Mouse (Mus musculus) frontal cortex, postnatal 25 days (tissue): ENCODE results near the gene Frem3.
A peak's percentile ranks its signal among the peaks of the same experiment; 100 is the strongest.

ENCODE experiments used
- DNase-seq, 2 experiments: peaks; one replicate each; pipeline ENCODE4 v3.0.0; 2022; ENCODE audit warnings: low spot score in 2 of 2

Gene Frem3

GRCm38 (mm10) chr8:80710670-80711400 is 100.0 kb downstream of the Frem3 start:
- DNase-seq, result no peak

- no peak for DNase-seq
Measured at GRCm38 (mm10) chr8:80714461-80714860, 103.6 kb downstream of the Frem3 start.

DNA sequence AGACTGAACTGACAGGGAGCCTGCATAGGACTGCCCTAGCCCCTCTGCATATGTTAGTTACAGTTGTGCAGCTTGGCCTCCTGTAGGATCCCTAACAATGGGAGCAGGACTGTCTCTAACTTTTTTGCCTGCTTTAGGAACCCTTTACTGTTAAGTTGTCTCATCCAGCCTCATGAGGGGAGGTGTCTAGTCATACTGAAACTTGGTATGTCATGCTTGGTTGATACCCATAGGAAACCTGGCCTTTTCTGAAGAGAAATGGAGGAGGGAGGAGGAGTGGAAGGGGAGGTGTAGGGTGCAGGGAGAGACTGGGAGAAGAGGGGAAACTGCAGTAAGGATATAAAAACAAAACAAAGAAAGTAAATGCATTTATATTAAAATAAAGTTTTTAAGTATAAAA is 121.4 kb downstream of the Frem3 start:
- no peak for DNase-seq

GRCm38 (mm10) chr8:80738046-80738387 is 127.1 kb downstream of the Frem3 start:
- no peak for DNase-seq

GRCm38 (mm10) chr8:80738388-80739154 is 127.7 kb downstream of the Frem3 start:
- DNase-seq, result peak; percentile 36 to 37

GRCm38 (mm10) chr8:80739155-80739924 is 128.5 kb downstream of the Frem3 start, which contains the start of gene Smarca5:
Gene Smarca5, minus strand, starts transcription at chr8:80739497.
- peak; percentile 89 to 93 for DNase-seq

DNA sequence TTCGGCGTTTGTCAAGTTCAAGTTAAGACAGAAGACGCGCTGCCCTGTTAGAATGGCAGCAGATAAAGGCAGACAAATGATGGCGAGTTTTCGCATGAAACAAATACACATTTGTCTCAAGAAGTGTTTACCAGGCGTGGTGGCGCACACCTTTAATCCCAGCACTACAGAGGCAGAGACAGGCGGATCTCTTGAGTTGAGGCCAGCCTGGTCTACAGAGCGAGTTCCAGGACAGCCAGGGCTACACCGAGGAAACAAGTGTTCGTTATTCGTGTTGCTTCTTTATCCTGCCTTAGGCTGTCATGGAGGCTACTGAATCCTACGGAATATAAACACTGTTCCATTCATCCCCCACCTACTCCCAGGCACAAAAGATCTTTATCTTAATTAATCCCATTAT is 129.1 kb downstream of the Frem3 start:
- DNase-seq, result no peak
